Mouse (Mus musculus): ENCODE results near the gene Cyp26a1. TPM values are rescaled to one million over a fixed set of nuclear protein-coding genes. Genes with fewer than 3 reads are reported as not detected.

Gene Cyp26a1
- polyA plus RNA-seq, 1 experiment from 2014 or later: 0.57 TPM

DNA sequence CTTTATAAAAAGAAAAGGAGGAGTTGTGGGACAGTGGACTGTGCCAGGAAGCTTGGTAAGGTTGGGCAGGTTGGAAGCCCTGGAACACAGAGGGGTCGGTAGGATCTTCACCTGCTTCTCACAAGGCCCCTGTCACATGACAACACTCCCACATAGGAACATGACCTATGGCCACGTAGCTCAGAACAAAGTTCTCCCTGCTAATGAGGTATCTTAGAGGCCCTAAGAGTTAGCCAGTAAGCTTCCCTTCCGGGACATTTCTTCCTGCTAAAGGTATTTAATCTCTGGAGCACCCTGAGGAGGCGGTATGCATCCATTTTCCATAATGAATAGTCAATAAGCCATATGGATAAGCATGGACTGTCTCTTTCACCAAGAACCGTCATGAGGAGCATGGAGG lies 28.1 kb upstream of the Cyp26a1 start:
- no peak overlapping the region for H3K27ac ChIP-seq (ENCODE audit: low read depth, low read length)
- ATAC-seq (replicated peaks; ENCODE audit: insufficient number of reproducible peaks, low FRiP score, low TSS enrichment): no peak
- no peaks in the 10 kb centered on the region for H3K36me3 ChIP-seq (ENCODE audit: control insufficient read depth, insufficient read depth, low read length)
- no peaks in the 10 kb centered on the region for H3K9me3 ChIP-seq (replicated peaks; ENCODE audit: control insufficient read depth, low read length)
- H3K4me3 ChIP-seq (ENCODE audit: low read depth, low read length): no peak overlapping the region
- no peaks in the 10 kb centered on the region for H3K27me3 ChIP-seq (ENCODE audit: control insufficient read depth, insufficient read depth, low read length)
- no peaks in the 10 kb centered on the region for H3K4me1 ChIP-seq (ENCODE audit: control insufficient read depth, insufficient read depth, low read length)
- WGBS (ENCODE audit: insufficient replicate concordance): 83% methylated on average over 5 of the region's 5 CpGs
- no peak overlapping the region for H3K9ac ChIP-seq (ENCODE audit: low read depth, low read length)
- no peak overlapping the region for H3K4me2 ChIP-seq

DNA sequence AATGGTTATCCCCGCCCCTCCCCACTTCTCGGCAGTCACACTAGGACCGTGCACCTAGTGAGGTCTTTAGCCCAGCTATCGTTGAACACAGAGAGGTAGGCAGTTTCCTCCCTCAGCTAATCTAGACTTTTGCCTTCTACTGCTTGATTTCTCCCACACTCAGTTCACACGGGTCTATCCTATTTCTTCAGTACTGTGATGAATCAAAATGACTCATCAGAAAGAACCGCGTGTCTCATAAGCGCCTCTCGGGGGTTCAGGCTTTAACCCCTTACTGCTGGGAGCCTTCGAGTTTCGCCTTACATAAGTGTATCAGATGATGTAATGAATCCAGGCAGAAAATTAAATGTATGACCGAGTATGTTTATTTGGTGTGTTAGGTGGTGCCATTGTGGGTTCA lies 24.2 kb upstream of the Cyp26a1 start:
- WGBS (ENCODE audit: insufficient replicate concordance): 66% methylated on average over 12 of the region's 12 CpGs

GRCm38 (mm10) chr19:37685281-37685680 lies 12.3 kb upstream of the Cyp26a1 start, which contains the start of gene Cyp26c1:
Gene Cyp26c1 (plus strand): TSS chr19:37685581.
- no peaks in the 10 kb centered on the region for H3K9me3 ChIP-seq (replicated peaks; ENCODE audit: control insufficient read depth, low read length)
- ATAC-seq (replicated peaks; ENCODE audit: insufficient number of reproducible peaks, low FRiP score, low TSS enrichment): no peak
- no peak within 1 kb of the TSS for H3K9ac ChIP-seq (ENCODE audit: low read depth, low read length)
- 9% methylated on average over 6 of the region's 6 CpGs for WGBS (ENCODE audit: insufficient replicate concordance)
- peak within 1 kb of the TSS; percentile 16; the same call in 1 of the 2 replicates for H3K4me2 ChIP-seq
- H3K36me3 ChIP-seq (ENCODE audit: control insufficient read depth, insufficient read depth, low read length): no peaks in the 10 kb centered on the region
- peaks cover 77% of the 10 kb centered on the region for H3K27me3 ChIP-seq (ENCODE audit: control insufficient read depth, insufficient read depth, low read length)
- no peaks in the 10 kb centered on the region for H3K4me1 ChIP-seq (ENCODE audit: control insufficient read depth, insufficient read depth, low read length)
- H3K27ac ChIP-seq (ENCODE audit: low read depth, low read length): no peak within 1 kb of the TSS
- H3K4me3 ChIP-seq (ENCODE audit: low read depth, low read length): no peak within 1 kb of the TSS

More for the DNA sequence above, 24.2 kb upstream of the Cyp26a1 start:
- no peaks in the 10 kb centered on the region for H3K4me1 ChIP-seq (ENCODE audit: control insufficient read depth, insufficient read depth, low read length)
- no peak overlapping the region for H3K27ac ChIP-seq (ENCODE audit: low read depth, low read length)
- no peak overlapping the region for H3K9ac ChIP-seq (ENCODE audit: low read depth, low read length)
- H3K9me3 ChIP-seq (replicated peaks; ENCODE audit: control insufficient read depth, low read length): no peaks in the 10 kb centered on the region
- H3K36me3 ChIP-seq (ENCODE audit: control insufficient read depth, insufficient read depth, low read length): no peaks in the 10 kb centered on the region
- no peak for ATAC-seq (replicated peaks; ENCODE audit: insufficient number of reproducible peaks, low FRiP score, low TSS enrichment)
- H3K4me3 ChIP-seq (ENCODE audit: low read depth, low read length): no peak overlapping the region
- H3K27me3 ChIP-seq (ENCODE audit: control insufficient read depth, insufficient read depth, low read length): no peaks in the 10 kb centered on the region
- no peak overlapping the region for H3K4me2 ChIP-seq

DNA sequence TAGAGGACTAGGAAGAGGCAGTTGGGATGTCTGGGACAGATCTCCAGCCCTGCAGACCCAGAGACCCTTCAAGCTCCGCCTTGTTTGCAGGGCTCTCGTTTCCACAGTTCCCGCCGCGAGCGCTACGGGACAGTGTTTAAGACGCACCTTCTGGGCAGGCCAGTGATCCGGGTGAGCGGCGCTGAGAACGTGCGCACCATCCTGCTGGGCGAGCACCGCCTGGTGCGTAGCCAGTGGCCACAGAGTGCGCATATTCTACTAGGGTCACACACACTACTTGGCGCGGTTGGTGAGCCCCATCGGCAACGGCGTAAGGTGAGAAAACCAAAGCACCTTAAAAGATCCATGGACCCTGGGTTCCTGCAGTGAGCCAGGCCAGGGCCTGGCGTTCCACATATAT lies 11.3 kb upstream of the Cyp26a1 start:
- no peak for ATAC-seq (replicated peaks; ENCODE audit: insufficient number of reproducible peaks, low FRiP score, low TSS enrichment)
- H3K9me3 ChIP-seq (replicated peaks; ENCODE audit: control insufficient read depth, low read length): no peaks in the 10 kb centered on the region
- no peaks in the 10 kb centered on the region for H3K36me3 ChIP-seq (ENCODE audit: control insufficient read depth, insufficient read depth, low read length)
- H3K27ac ChIP-seq (ENCODE audit: low read depth, low read length): no peak overlapping the region
- H3K4me3 ChIP-seq (ENCODE audit: low read depth, low read length): no peak overlapping the region
- peaks cover 88% of the 10 kb centered on the region for H3K27me3 ChIP-seq (ENCODE audit: control insufficient read depth, insufficient read depth, low read length)
- H3K9ac ChIP-seq (ENCODE audit: low read depth, low read length): no peak overlapping the region
- WGBS (ENCODE audit: insufficient replicate concordance): 6% methylated on average over 23 of the region's 23 CpGs
- H3K4me1 ChIP-seq (ENCODE audit: control insufficient read depth, insufficient read depth, low read length): peaks cover 5% of the 10 kb centered on the region; the same call in 1 of the 2 replicates
- no peak overlapping the region for H3K4me2 ChIP-seq

DNA sequence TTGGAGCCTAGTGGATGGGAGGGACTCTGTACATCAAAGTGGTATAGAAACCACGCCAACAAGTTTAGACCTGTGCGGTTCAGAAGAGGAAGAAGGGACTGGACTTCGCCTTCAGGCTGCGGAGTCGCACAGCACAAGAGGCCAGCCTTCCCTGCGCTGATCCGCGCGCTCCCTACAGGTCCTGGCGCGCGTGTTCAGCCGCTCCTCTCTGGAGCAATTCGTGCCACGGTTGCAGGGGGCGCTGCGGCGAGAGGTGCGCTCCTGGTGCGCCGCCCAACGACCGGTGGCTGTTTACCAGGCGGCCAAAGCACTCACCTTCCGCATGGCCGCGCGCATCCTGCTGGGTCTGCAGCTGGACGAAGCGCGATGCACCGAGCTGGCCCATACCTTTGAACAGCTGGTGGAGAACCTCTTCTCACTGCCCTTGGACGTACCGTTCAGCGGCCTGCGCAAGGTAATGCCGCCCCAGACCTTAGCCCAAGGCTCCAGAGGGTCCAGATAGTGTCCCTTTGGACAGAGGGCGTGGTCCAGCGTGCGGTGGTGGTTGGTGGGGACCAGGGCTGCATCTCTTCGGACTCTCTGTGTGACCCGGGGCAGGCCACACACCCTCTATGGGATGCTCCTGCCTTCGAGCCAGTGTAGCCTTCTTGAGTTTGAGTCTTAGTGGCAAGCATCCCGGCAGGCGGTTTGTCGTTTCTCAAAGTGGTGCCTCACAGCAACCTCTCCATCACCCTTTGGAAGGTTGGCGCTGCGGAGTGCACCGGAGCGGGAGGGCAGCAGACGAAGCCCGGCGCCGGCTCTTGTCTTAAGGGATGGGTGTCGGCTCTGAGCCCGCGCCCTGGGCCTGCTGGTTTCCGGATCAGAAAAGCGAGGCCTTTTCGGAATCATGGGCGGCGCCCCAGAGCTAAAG lies 10.4 kb upstream of the Cyp26a1 start:
- peaks cover 5% of the 10 kb centered on the region; the same call in 1 of the 2 replicates for H3K4me1 ChIP-seq (ENCODE audit: control insufficient read depth, insufficient read depth, low read length)
- H3K27ac ChIP-seq (ENCODE audit: low read depth, low read length): no peak overlapping the region
- peaks cover 97% of the 10 kb centered on the region for H3K27me3 ChIP-seq (ENCODE audit: control insufficient read depth, insufficient read depth, low read length)
- H3K4me3 ChIP-seq (ENCODE audit: low read depth, low read length): 0 out of 2 replicates have a peak overlapping the region, but pooled peaks have one; percentile 4
- H3K9me3 ChIP-seq (replicated peaks; ENCODE audit: control insufficient read depth, low read length): no peaks in the 10 kb centered on the region
- no peaks in the 10 kb centered on the region for H3K36me3 ChIP-seq (ENCODE audit: control insufficient read depth, insufficient read depth, low read length)
- 0 out of 2 replicates have a peak, but pooled peaks have one; percentile 26 for ATAC-seq (replicated peaks; ENCODE audit: insufficient number of reproducible peaks, low FRiP score, low TSS enrichment)
- H3K4me2 ChIP-seq: peak overlapping the region; percentile 4
- 5% methylated on average over 62 of the region's 62 CpGs for WGBS (ENCODE audit: insufficient replicate concordance)
- H3K9ac ChIP-seq (ENCODE audit: low read depth, low read length): no peak overlapping the region

DNA sequence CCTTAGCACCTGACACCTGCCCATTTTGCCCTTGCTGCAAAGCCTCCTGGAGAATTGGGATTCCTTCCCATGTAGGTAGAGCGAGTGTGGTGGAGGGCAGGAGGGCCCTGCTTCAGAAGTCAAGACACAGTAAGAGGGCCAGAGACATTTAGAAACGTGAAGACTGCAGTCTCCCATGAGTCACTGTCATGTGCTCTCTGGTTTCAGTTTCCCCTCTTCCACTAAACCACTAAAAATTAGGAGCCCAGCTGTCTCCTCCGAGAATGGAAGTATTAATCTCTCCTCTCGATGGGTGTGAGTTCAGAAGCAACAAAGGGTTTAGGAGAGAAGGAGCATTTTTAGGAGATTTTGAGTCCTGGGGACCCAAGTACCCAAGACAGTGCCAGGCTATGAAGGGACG lies 8.1 kb upstream of the Cyp26a1 start:
- H3K27ac ChIP-seq (ENCODE audit: low read depth, low read length): no peak overlapping the region
- ATAC-seq (replicated peaks; ENCODE audit: insufficient number of reproducible peaks, low FRiP score, low TSS enrichment): no peak
- peaks cover 11% of the 10 kb centered on the region for H3K4me1 ChIP-seq (ENCODE audit: control insufficient read depth, insufficient read depth, low read length)
- no peaks in the 10 kb centered on the region for H3K36me3 ChIP-seq (ENCODE audit: control insufficient read depth, insufficient read depth, low read length)
- no peaks in the 10 kb centered on the region for H3K9me3 ChIP-seq (replicated peaks; ENCODE audit: control insufficient read depth, low read length)
- no peak overlapping the region for H3K4me3 ChIP-seq (ENCODE audit: low read depth, low read length)
- H3K27me3 ChIP-seq (ENCODE audit: control insufficient read depth, insufficient read depth, low read length): peaks cover 100% of the 10 kb centered on the region
- H3K9ac ChIP-seq (ENCODE audit: low read depth, low read length): no peak overlapping the region
- no peak overlapping the region for H3K4me2 ChIP-seq
- 53% methylated on average over 5 of the region's 5 CpGs for WGBS (ENCODE audit: insufficient replicate concordance)

GRCm38 (mm10) chr19:37690716-37691115 lies 6.9 kb upstream of the Cyp26a1 start:
- peaks cover 14% of the 10 kb centered on the region for H3K4me1 ChIP-seq (ENCODE audit: control insufficient read depth, insufficient read depth, low read length)
- H3K36me3 ChIP-seq (ENCODE audit: control insufficient read depth, insufficient read depth, low read length): no peaks in the 10 kb centered on the region
- H3K4me2 ChIP-seq: peak overlapping the region; percentile 47
- no peak overlapping the region for H3K27ac ChIP-seq (ENCODE audit: low read depth, low read length)
- H3K9ac ChIP-seq (ENCODE audit: low read depth, low read length): no peak overlapping the region
- peaks cover 100% of the 10 kb centered on the region for H3K27me3 ChIP-seq (ENCODE audit: control insufficient read depth, insufficient read depth, low read length)
- H3K9me3 ChIP-seq (replicated peaks; ENCODE audit: control insufficient read depth, low read length): no peaks in the 10 kb centered on the region
- 6% methylated on average over 29 of the region's 29 CpGs for WGBS (ENCODE audit: insufficient replicate concordance)
- no peak for ATAC-seq (replicated peaks; ENCODE audit: insufficient number of reproducible peaks, low FRiP score, low TSS enrichment)
- H3K4me3 ChIP-seq (ENCODE audit: low read depth, low read length): peak overlapping the region; percentile 17; the same call in 1 of the 2 replicates

- Histone ChIP-seq H3K4me3 (ENCODE audit: low read depth, low read length) (peak overlapping the region; percentile 42), H3K9me3 (replicated peaks; ENCODE audit: control insufficient read depth, low read length) (no peaks in the 10 kb centered on the region), H3K9ac (ENCODE audit: low read depth, low read length) (peak overlapping the region; percentile 61; the same call in 1 of the 2 replicates), H3K27me3 (ENCODE audit: control insufficient read depth, insufficient read depth, low read length) (peaks cover 99% of the 10 kb centered on the region), H3K27ac (ENCODE audit: low read depth, low read length) (no peak overlapping the region), H3K4me2 (peak overlapping the region; percentile 83), H3K36me3 (ENCODE audit: control insufficient read depth, insufficient read depth, low read length) (no peaks in the 10 kb centered on the region), H3K4me1 (ENCODE audit: control insufficient read depth, insufficient read depth, low read length) (peaks cover 33% of the 10 kb centered on the region)
- under 1% methylated on average over 40 of the region's 40 CpGs for WGBS (ENCODE audit: insufficient replicate concordance)
- ATAC-seq (replicated peaks; ENCODE audit: insufficient number of reproducible peaks, low FRiP score, low TSS enrichment): no peak
Measured at GRCm38 (mm10) chr19:37692879-37693278, 4.7 kb upstream of the Cyp26a1 start.
